Mouse (Mus musculus) adrenal gland, postnatal 10 days (tissue): ENCODE results near the gene Ankrd60. TPM values are rescaled to one million over a fixed set of nuclear protein-coding genes. Genes with fewer than 3 reads are reported as not detected.

Source experiments
- total RNA-seq, 2 experiments: library from RNA; stranded (reverse); gene quantifications; 2 replicates each; pipeline ENCODE4 v1.2.3; 2021

The Ankrd60 gene
- total RNA-seq, 2 experiments from 2014 or later, result not detected

Other genes with a start within 250 kb of the Ankrd60 start
- gene 1700021F07Rik, start 55.8 kb downstream of the Ankrd60 start, total RNA-seq, result not detected
- 10 to 100 TPM; 28.3 to 29.8 TPM for gene Rab22a, start 81.4 kb upstream of the Ankrd60 start, total RNA-seq
- not detected for gene 1700010B08Rik, start 141.1 kb upstream of the Ankrd60 start, total RNA-seq
- gene Vapb, start 159.1 kb upstream of the Ankrd60 start, total RNA-seq, result 100 to 1,000 TPM; 132 to 136 TPM